Mouse (Mus musculus) adrenal gland, adult (tissue): ENCODE results near the gene Rhox3e.
"Not testable (repeated sequence)": the region's sequence is repeated elsewhere in the genome, so short reads cannot be mapped to it uniquely, and the experiment has no call there.

Experiments
- DNase-seq, 2 experiments: peaks; one replicate each; pipeline ENCODE4 v3.0.0; 2022 to 2023; ENCODE audit warnings: low spot score in 1 of 2; ENCODE audit not compliant: inconsistent age in 2 of 2

Gene Rhox3e

DNA sequence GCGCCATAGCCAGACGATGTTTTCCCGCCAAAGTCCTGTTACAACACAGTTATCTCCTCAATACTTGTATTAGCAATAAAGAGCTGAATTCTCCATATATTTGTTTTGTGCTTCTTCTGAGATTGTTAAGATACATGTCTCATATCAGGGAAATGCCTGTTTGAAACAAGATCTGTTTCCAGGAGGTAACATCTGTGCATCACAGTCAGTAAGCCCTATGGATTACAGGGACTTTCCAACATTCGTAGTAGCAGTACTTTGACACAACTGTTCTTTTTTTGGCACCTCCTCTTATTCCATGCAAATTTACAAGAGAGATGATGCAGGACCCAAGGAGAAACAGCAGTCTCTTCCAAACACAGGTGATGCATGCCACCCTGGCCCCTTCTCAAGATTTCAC lies at the start of gene Rhox3e:
Gene Rhox3e, plus strand, starts transcription at position 301 of the 400 bp plus-strand sequence.
- not testable (repeated sequence) for DNase-seq

DNA sequence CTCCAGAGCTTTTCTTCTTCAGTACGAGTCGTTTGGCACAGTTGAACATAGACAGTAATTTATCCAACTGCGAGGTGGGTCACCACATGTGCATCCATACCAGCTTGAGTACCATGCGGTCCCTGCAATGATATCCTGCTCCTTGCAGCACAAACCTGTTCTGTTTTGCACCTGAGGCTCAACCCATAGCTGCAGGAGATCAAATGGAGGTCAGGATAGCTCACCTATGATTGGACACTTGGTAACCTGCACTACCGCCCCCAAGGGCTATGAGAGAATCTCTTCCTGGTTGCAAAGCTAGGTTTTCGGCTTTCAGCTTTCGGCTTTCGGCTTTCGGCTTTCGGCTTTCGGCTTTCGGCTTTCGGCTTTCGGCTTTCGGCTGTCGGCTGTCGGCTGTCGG lies 27.8 kb upstream of the Rhox3e start, which contains the start of gene Rhox4d:
Gene Rhox4d, plus strand, starts transcription at position 301 of the 400 bp plus-strand sequence.
- DNase-seq: not testable (repeated sequence)

GRCm38 (mm10) chrX:37530152-37530551 lies 11.7 kb upstream of the Rhox3e start, which contains the start of gene Rhox2e:
Rhox2e (plus strand) TSS chrX:37530452.
- not testable (repeated sequence) for DNase-seq

DNA sequence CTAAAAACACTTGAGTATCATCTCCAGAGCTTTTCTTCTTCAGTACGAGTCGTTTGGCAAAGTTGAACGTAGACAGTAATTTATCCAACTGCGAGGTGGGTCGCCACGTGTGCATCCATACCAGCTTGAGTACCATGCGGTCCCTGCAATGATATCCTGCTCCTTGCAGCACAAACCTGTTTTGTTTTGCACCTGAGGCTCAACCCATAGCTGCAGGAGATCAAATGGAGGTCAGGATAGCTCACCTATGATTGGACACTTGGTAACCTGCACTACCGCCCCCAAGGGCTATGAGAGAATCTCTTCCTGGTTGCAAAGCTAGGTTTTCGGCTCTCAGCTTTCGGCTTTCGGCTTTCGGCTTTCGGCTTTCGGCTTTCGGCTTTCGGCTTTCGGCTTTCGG lies 15.3 kb downstream of the Rhox3e start, which contains the start of gene Rhox4e:
Gene Rhox4e, plus strand, starts transcription at position 301 of the 400 bp plus-strand sequence.
- DNase-seq: not testable (repeated sequence)

GRCm38 (mm10) chrX:37571105-37571504 lies 29.3 kb downstream of the Rhox3e start, which contains the start of gene Rhox2f:
Rhox2f (plus strand) TSS chrX:37571405.
- not testable (repeated sequence) for DNase-seq

GRCm38 (mm10) chrX:37572638-37573037 lies 30.8 kb downstream of the Rhox3e start:
- not testable (repeated sequence) for DNase-seq

GRCm38 (mm10) chrX:37580692-37581091 lies 38.9 kb downstream of the Rhox3e start, which contains the start of gene Rhox3f:
Rhox3f (plus strand) TSS chrX:37580992.
- DNase-seq: not testable (repeated sequence)
